17 mouse cellular contexts compared by ENCODE assay signal in the genomic region with DNA sequence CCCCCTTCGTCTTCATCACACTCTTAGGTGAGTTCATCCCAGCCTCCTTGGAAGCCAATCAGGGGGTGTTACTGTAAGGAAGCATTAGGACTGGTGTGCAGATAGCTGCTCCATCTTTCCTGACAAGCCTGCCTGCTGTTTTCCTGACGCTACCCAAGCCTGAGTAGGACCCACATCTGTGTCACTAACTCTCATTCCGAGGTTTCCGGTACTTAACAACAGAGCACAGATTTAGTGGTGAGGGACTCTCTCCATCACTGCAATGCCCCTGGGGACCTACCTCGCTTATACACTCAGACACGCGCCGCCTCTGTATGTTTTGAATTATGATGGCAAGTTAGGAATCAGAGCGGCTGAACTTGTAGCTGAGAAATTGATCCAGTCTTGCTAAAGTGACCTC. TPM values are rescaled to one million over a fixed set of nuclear protein-coding genes. Genes with fewer than 3 reads are reported as not detected.
DNase-seq lines count a peak whose midpoint lies in the region; ATAC-seq and TF ChIP-seq lines count a peak whose summit lies in the region.
"Had no signal": no experiment of that assay in that cellular context is flagged by ENCODE, and none has a peak within 500 bp of the region (broad histone marks: within the 10 kb centered on the region; RNA-seq: fewer than 3 reads in every experiment).

No protein-coding gene starts in this region.

- TF ChIP-seq CTCF in thymus, adult 2 months (IDR thresholded peaks at IDR 0.05; ENCODE audit: borderline replicate concordance, control insufficient read depth, extremely low read depth, insufficient read depth, low read length, poor library complexity): no peak

- no peak for TF ChIP-seq POLR2A in thymus, adult 2 months (IDR thresholded peaks at IDR 0.05; ENCODE audit: control insufficient read depth, extremely low read depth, insufficient read depth, low read length, poor library complexity)

- no peaks in the 10 kb centered on the region for H3K27me3 ChIP-seq in thymus, adult 2 months (ENCODE audit: control insufficient read depth, insufficient read depth, low read length)
- H3K27me3 ChIP-seq in embryonic facial prominence, embryonic 11.5 days (ENCODE audit: control insufficient read depth, insufficient read depth, low read length): no peaks in the 10 kb centered on the region
- H3K27me3 ChIP-seq in forebrain, embryonic 16.5 days (replicated peaks; ENCODE audit: control insufficient read depth, insufficient read depth, low read length): no peaks in the 10 kb centered on the region
- H3K27me3 ChIP-seq: Patski had no signal

- no peaks in the 10 kb centered on the region for H3K9me3 ChIP-seq in embryonic facial prominence, embryonic 11.5 days (replicated peaks; ENCODE audit: control insufficient read depth, low read length)
- no peaks in the 10 kb centered on the region for H3K9me3 ChIP-seq in forebrain, embryonic 16.5 days (ENCODE audit: control insufficient read depth, low read length)
- H3K9me3 ChIP-seq: liver, embryonic 12.5 days had no signal

- H3K27ac ChIP-seq in thymus, adult 2 months (ENCODE audit: control insufficient read depth, insufficient read depth, low read length): peak overlapping the region; percentile 90
- H3K27ac ChIP-seq in embryonic facial prominence, embryonic 11.5 days (replicated peaks; ENCODE audit: low read depth, low read length): no peak overlapping the region
- H3K27ac ChIP-seq in forebrain, embryonic 16.5 days (ENCODE audit: low read length): no peak overlapping the region
- H3K27ac ChIP-seq: liver, embryonic 12.5 days had no signal

- DNase-seq in thymus, adult 2 months: no peak
- no peak for DNase-seq in thymus, adult 18-20 months
- DNase-seq in embryonic facial prominence, embryonic 11.5 days (ENCODE audit: low spot score): peak; percentile 71
- no peak for DNase-seq in cerebellum, adult 11 months
- DNase-seq: adrenal gland, postnatal 36 days; cerebellum, adult 18-20 months; cerebellum, postnatal 25 days; kidney, adult 2 months; kidney, postnatal 10 days; lung, adult 2 months; right cerebral cortex, adult 18-20 months had no signal

- H3K4me1 ChIP-seq in thymus, adult 2 months (replicated peaks; ENCODE audit: control insufficient read depth, insufficient read depth, low read length): peaks cover 68% of the 10 kb centered on the region
- peaks cover 4% of the 10 kb centered on the region; the same call in 1 of the 2 replicates for H3K4me1 ChIP-seq in embryonic facial prominence, embryonic 11.5 days (ENCODE audit: control insufficient read depth, insufficient read depth, low read length)
- H3K4me1 ChIP-seq in forebrain, embryonic 16.5 days (replicated peaks; ENCODE audit: control insufficient read depth, insufficient read depth, low read length): no peaks in the 10 kb centered on the region

- H3K4me2 ChIP-seq in embryonic facial prominence, embryonic 11.5 days (ENCODE audit: low read depth, low read length): no peak overlapping the region
- H3K4me2 ChIP-seq in forebrain, embryonic 16.5 days (ENCODE audit: low read length): no peak overlapping the region
- H3K4me2 ChIP-seq: liver, embryonic 12.5 days had no signal

- WGBS in thymus, adult 2 months: 89% methylated on average over 9 of the region's 9 CpGs
- 40% methylated on average over 9 of the region's 9 CpGs for WGBS in embryonic facial prominence, embryonic 11.5 days
- 84% methylated on average over 9 of the region's 9 CpGs for WGBS in forebrain, embryonic 16.5 days

- H3K9ac ChIP-seq in embryonic facial prominence, embryonic 11.5 days (replicated peaks; ENCODE audit: low read length): no peak overlapping the region
- no peak overlapping the region for H3K9ac ChIP-seq in forebrain, embryonic 16.5 days (replicated peaks; ENCODE audit: low read depth, low read length)
- H3K9ac ChIP-seq: liver, embryonic 12.5 days had no signal

- peaks cover 100% of the 10 kb centered on the region for H3K36me3 ChIP-seq in thymus, adult 2 months (ENCODE audit: control insufficient read depth, insufficient read depth, low read length)
- H3K36me3 ChIP-seq in embryonic facial prominence, embryonic 11.5 days (replicated peaks; ENCODE audit: control insufficient read depth, insufficient read depth, low read depth, low read length): no peaks in the 10 kb centered on the region
- no peaks in the 10 kb centered on the region for H3K36me3 ChIP-seq in forebrain, embryonic 16.5 days (ENCODE audit: control insufficient read depth, insufficient read depth)
- H3K36me3 ChIP-seq: liver, embryonic 12.5 days had no signal

- ATAC-seq in embryonic facial prominence, embryonic 11.5 days (replicated peaks; ENCODE audit: insufficient number of reproducible peaks, low FRiP score, low TSS enrichment, low read depth): no peak
- peak; percentile 13 for ATAC-seq in inflammation-experienced regulatory T-cells, adult 6 months
- no peak for ATAC-seq in granulocyte monocyte progenitor cell, adult 5-6 weeks (replicated peaks; ENCODE audit: poor library complexity, severe bottlenecking)
- ATAC-seq in forebrain, embryonic 16.5 days: no peak
- ATAC-seq: liver, embryonic 12.5 days; midbrain, embryonic 16.5 days; Patski had no signal

- H3K4me3 ChIP-seq in thymus, adult 2 months (ENCODE audit: control insufficient read depth, insufficient read depth, low read length): peak overlapping the region; percentile 23
- H3K4me3 ChIP-seq in embryonic facial prominence, embryonic 11.5 days (ENCODE audit: low read depth, low read length): no peak overlapping the region
- no peak overlapping the region for H3K4me3 ChIP-seq in forebrain, embryonic 16.5 days (replicated peaks; ENCODE audit: low read length)
- H3K4me3 ChIP-seq: liver, embryonic 12.5 days had no signal

RNA-seq across cellular contexts. Expression of a gene that starts 35.2 kb away (rescaled TPM):
- 513 and 641 TPM in 2 replicates for polyA plus RNA-seq in thymus, adult 2 months (2012; rRNA removed)
- polyA plus RNA-seq in embryonic facial prominence, embryonic 11.5 days (2014; fragmentation: Nextera tagmentation; extraction: Ambion mirVana): 256 and 271 TPM in 2 replicates
- 100 to 1,000 TPM; 393 to 515 (median 490) TPM for polyA plus RNA-seq in inflammation-experienced regulatory T-cells, adult 6 months (2017; shearing (Covaris generic))
- 248 and 260 TPM in 2 replicates for total RNA-seq in granulocyte monocyte progenitor cell, adult 5-6 weeks (2014; fragmentation: Nextera tagmentation)
- 123 and 177 TPM in 2 replicates for total RNA-seq in granulocyte monocyte progenitor cell, adult 5-6 weeks (2017)
- polyA plus RNA-seq in forebrain, embryonic 16.5 days (2015; fragmentation: Nextera tagmentation; extraction: Ambion mirVana): 290 and 292 TPM in 2 replicates

RNA-seq across cellular contexts. Expression of a gene that starts 35.3 kb away (rescaled TPM):
- polyA plus RNA-seq in thymus, adult 2 months (2012; rRNA removed): 21.5 and 23.6 TPM in 2 replicates
- 44.3 and 47.4 TPM in 2 replicates for polyA plus RNA-seq in embryonic facial prominence, embryonic 11.5 days (2014; fragmentation: Nextera tagmentation; extraction: Ambion mirVana)
- 10 to 100 TPM; 20.3 to 33.0 (median 29.4) TPM for polyA plus RNA-seq in inflammation-experienced regulatory T-cells, adult 6 months (2017; shearing (Covaris generic))
- total RNA-seq in granulocyte monocyte progenitor cell, adult 5-6 weeks (2014; fragmentation: Nextera tagmentation): 39.9 and 41.9 TPM in 2 replicates
- 24.3 and 24.9 TPM in 2 replicates for total RNA-seq in granulocyte monocyte progenitor cell, adult 5-6 weeks (2017)
- 50.2 and 55.1 TPM in 2 replicates for polyA plus RNA-seq in forebrain, embryonic 16.5 days (2015; fragmentation: Nextera tagmentation; extraction: Ambion mirVana)
